Mouse (Mus musculus): ENCODE data around the gene Spata1.

DNA sequence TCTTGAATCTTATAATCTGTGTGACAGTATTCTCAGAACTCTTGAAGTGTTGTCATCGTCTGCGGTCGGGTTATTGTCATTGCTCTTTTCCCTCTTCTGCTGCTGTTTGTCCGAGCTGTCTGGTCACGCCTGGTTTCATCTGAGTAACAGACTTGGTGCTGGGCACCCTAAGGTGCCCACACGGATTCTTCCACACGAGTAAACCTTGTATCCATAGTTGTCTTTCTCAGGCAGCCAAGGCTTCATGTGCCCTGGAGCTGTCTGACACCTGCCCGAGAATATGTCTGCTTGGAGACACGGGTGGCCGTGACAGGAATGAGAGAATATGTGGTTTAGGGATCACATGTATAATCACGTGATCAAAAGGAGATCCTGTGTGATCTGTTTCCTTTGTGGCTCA is 64.0 kb downstream of the Spata1 start:
- TF ChIP-seq GATA1 (IDR thresholded peaks at IDR 0.05; ENCODE audit: borderline replicate concordance, low read length): no peak
- no peak for TF ChIP-seq FLI1 (IDR thresholded peaks at IDR 0.05; ENCODE audit: low read length)
